Mouse (Mus musculus): Measurements from ENCODE around the gene Tmsb4x. TPM values are rescaled to one million over a fixed set of nuclear protein-coding genes. Genes with fewer than 3 reads are reported as not detected.

The Tmsb4x gene
- polyA plus RNA-seq, 1 experiment from 2014 or later = 1,856 TPM

- Histone ChIP-seq H3K9ac (ENCODE audit: low read depth, low read length) (no peak overlapping the region), H3K27me3 (replicated peaks; ENCODE audit: control insufficient read depth, insufficient read depth, low read length) (no peaks in the 10 kb centered on the region), H3K4me3 (ENCODE audit: low read depth, low read length) (no peak overlapping the region), H3K36me3 (ENCODE audit: control insufficient read depth, insufficient read depth, low read length) (no peaks in the 10 kb centered on the region), H3K4me1 (replicated peaks; ENCODE audit: control insufficient read depth, insufficient read depth, low read length) (no peaks in the 10 kb centered on the region), H3K9me3 (ENCODE audit: control insufficient read depth, low read length) (no peaks in the 10 kb centered on the region), H3K4me2 (no peak overlapping the region), H3K27ac (ENCODE audit: low read depth, low read length) (no peak overlapping the region)
- ATAC-seq (replicated peaks; ENCODE audit: low FRiP score) = no peak
- WGBS = 58% methylated on average over 7 of the region's 7 CpGs
- DNase-seq (ENCODE audit: low spot score) = no peak
These were observed 18.0 kb upstream of the Tmsb4x start for GRCm38 (mm10) chrX:167227138-167227537.

DNA sequence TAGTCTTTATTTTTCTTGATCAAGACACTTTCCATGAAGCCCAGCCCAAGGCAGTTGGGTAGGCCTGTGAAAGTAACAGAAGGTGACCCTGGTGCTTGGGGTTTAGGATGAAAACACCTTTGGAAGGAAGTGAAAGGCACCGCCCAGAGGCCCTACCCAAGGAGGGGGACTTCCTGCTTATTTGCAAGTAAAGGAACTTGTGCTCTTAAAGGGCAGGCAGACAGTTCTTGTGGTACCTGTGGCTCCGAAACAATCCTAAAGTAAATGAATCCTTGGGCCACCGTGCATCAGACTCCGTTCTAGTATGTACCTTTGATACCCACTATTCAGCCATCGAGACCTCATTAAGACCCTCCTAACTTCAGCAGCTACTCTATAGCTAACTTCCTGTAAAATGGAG lies 17.5 kb upstream of the Tmsb4x start:
- no peaks in the 10 kb centered on the region for H3K27me3 ChIP-seq (replicated peaks; ENCODE audit: control insufficient read depth, insufficient read depth, low read length)
- DNase-seq (ENCODE audit: low spot score) = no peak
- no peaks in the 10 kb centered on the region for H3K4me1 ChIP-seq (replicated peaks; ENCODE audit: control insufficient read depth, insufficient read depth, low read length)
- no peak overlapping the region for H3K4me2 ChIP-seq
- no peak for ATAC-seq (replicated peaks; ENCODE audit: low FRiP score)
- WGBS = 84% methylated on average over 5 of the region's 5 CpGs
- H3K27ac ChIP-seq (ENCODE audit: low read depth, low read length) = no peak overlapping the region
- H3K36me3 ChIP-seq (ENCODE audit: control insufficient read depth, insufficient read depth, low read length) = no peaks in the 10 kb centered on the region
- no peaks in the 10 kb centered on the region for H3K9me3 ChIP-seq (ENCODE audit: control insufficient read depth, low read length)
- no peak overlapping the region for H3K9ac ChIP-seq (ENCODE audit: low read depth, low read length)
- no peak overlapping the region for H3K4me3 ChIP-seq (ENCODE audit: low read depth, low read length)

DNA sequence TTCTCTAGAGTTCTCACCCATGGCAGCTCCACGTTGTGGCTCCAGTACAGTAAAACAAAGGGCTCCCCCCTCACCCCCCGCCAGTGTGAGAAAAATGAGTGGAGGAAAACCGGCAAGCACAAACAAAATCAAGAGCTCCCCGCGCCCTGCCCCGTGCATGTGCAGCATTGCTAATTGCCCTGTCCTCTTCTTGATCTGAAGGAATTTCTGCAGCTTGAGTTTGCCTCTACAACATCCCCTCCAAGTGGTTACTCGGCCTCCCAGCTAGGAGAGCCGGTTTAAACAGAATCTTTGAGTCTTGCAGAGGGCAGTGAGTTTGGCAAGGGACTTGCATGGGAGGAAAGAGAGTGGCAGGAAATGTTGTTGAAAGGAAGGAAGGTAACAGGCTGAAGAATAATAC lies 3.6 kb upstream of the Tmsb4x start:
- ATAC-seq (replicated peaks; ENCODE audit: low FRiP score) = no peak
- Histone ChIP-seq H3K4me2 (no peak overlapping the region), H3K4me1 (replicated peaks; ENCODE audit: control insufficient read depth, insufficient read depth, low read length) (0 out of 2 replicates have a peak, but pooled peaks cover 2% of the 10 kb centered on the region)

GRCm38 (mm10) chrX:167211871-167212555 lies 2.9 kb upstream of the Tmsb4x start:
- Histone ChIP-seq H3K36me3 (ENCODE audit: control insufficient read depth, insufficient read depth, low read length) (no peaks in the 10 kb centered on the region), H3K4me2 (no peak overlapping the region), H3K4me3 (ENCODE audit: low read depth, low read length) (no peak overlapping the region), H3K9ac (ENCODE audit: low read depth, low read length) (no peak overlapping the region), H3K27ac (ENCODE audit: low read depth, low read length) (no peak overlapping the region), H3K9me3 (ENCODE audit: control insufficient read depth, low read length) (no peaks in the 10 kb centered on the region), H3K27me3 (replicated peaks; ENCODE audit: control insufficient read depth, insufficient read depth, low read length) (peaks cover 12% of the 10 kb centered on the region), H3K4me1 (replicated peaks; ENCODE audit: control insufficient read depth, insufficient read depth, low read length) (peaks cover 2% of the 10 kb centered on the region; the same call in 1 of the 2 replicates)
- ATAC-seq (replicated peaks; ENCODE audit: low FRiP score) (no peak), DNase-seq (ENCODE audit: low spot score) (no peak)
- 63% methylated on average over 9 of the region's 9 CpGs for WGBS

More for the DNA sequence above, 3.6 kb upstream of the Tmsb4x start:
- H3K9ac ChIP-seq (ENCODE audit: low read depth, low read length) = no peak overlapping the region
- no peaks in the 10 kb centered on the region for H3K9me3 ChIP-seq (ENCODE audit: control insufficient read depth, low read length)
- H3K27me3 ChIP-seq (replicated peaks; ENCODE audit: control insufficient read depth, insufficient read depth, low read length) = peaks cover 12% of the 10 kb centered on the region
- H3K27ac ChIP-seq (ENCODE audit: low read depth, low read length) = no peak overlapping the region
- no peak for DNase-seq (ENCODE audit: low spot score)
- 25% methylated on average over 8 of the region's 8 CpGs for WGBS
- H3K4me3 ChIP-seq (ENCODE audit: low read depth, low read length) = no peak overlapping the region
- H3K36me3 ChIP-seq (ENCODE audit: control insufficient read depth, insufficient read depth, low read length) = no peaks in the 10 kb centered on the region

DNA sequence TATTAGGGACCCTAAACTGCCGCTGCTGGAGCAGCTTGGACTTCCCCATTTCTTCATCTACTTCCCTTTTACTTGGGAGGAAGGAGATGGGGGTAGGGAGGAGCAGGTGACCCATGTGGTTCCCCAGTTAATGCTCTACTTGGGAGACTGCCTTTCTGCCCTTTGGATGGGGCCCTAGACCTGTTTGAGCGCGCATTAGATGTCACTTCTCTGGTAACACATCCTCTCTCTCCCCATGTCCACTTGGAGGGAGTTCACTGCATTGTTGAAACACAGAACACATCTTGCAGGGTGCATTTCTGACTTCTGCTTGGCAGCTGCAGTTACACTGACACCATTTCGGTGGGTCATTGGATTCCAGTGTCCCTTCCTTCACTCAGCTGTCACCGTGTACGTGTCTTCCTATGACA lies 1.2 kb upstream of the Tmsb4x start:
- Histone ChIP-seq H3K9ac (ENCODE audit: low read depth, low read length) (no peak overlapping the region), H3K4me2 (peak overlapping the region; percentile 68), H3K27ac (ENCODE audit: low read depth, low read length) (peak overlapping the region; percentile 19; the same call in 1 of the 2 replicates), H3K4me1 (replicated peaks; ENCODE audit: control insufficient read depth, insufficient read depth, low read length) (peaks cover 2% of the 10 kb centered on the region; the same call in 1 of the 2 replicates), H3K36me3 (ENCODE audit: control insufficient read depth, insufficient read depth, low read length) (no peaks in the 10 kb centered on the region), H3K9me3 (ENCODE audit: control insufficient read depth, low read length) (no peaks in the 10 kb centered on the region), H3K27me3 (replicated peaks; ENCODE audit: control insufficient read depth, insufficient read depth, low read length) (peaks cover 15% of the 10 kb centered on the region), H3K4me3 (ENCODE audit: low read depth, low read length) (no peak overlapping the region)
- DNase-seq (ENCODE audit: low spot score) (no peak), ATAC-seq (replicated peaks; ENCODE audit: low FRiP score) (no peak; the same call in 1 of the 2 replicates)
- 36% methylated on average over 6 of the region's 6 CpGs for WGBS

GRCm38 (mm10) chrX:167209828-167210227 lies 713 bp upstream of the Tmsb4x start:
- Histone ChIP-seq H3K36me3 (ENCODE audit: control insufficient read depth, insufficient read depth, low read length) (no peaks in the 10 kb centered on the region), H3K4me2 (peak overlapping the region; percentile 68), H3K27me3 (replicated peaks; ENCODE audit: control insufficient read depth, insufficient read depth, low read length) (peaks cover 15% of the 10 kb centered on the region), H3K9me3 (ENCODE audit: control insufficient read depth, low read length) (no peaks in the 10 kb centered on the region), H3K4me3 (ENCODE audit: low read depth, low read length) (peak overlapping the region; percentile 59; the same call in 1 of the 2 replicates), H3K9ac (ENCODE audit: low read depth, low read length) (no peak overlapping the region), H3K27ac (ENCODE audit: low read depth, low read length) (peak overlapping the region; percentile 19; the same call in 1 of the 2 replicates), H3K4me1 (replicated peaks; ENCODE audit: control insufficient read depth, insufficient read depth, low read length) (peaks cover 2% of the 10 kb centered on the region; the same call in 1 of the 2 replicates)
- DNase-seq (ENCODE audit: low spot score) (no peak), ATAC-seq (replicated peaks; ENCODE audit: low FRiP score) (no peak)
- WGBS = 53% methylated on average over 8 of the region's 8 CpGs

DNA sequence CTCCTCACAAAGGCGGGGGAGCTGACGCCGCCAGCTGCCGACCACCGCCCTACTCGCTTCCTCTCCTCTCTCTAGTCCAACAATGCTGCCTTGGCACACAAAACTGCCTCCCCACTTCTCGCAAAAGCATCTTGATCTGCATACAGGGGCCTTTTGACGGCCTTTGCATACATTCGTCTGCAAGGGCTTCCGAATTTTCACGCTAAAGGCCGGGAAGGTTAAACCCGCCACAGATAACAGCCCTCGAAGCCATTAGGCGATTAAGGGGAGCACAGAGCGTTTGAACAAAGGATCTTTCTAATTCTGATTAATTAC lies 652 bp downstream of the Tmsb4x start:
- Histone ChIP-seq H3K9me3 (ENCODE audit: control insufficient read depth, low read length) (no peaks in the 10 kb centered on the region), H3K27me3 (replicated peaks; ENCODE audit: control insufficient read depth, insufficient read depth, low read length) (peaks cover 15% of the 10 kb centered on the region), H3K4me2 (peak overlapping the region; percentile 68), H3K36me3 (ENCODE audit: control insufficient read depth, insufficient read depth, low read length) (no peaks in the 10 kb centered on the region), H3K27ac (ENCODE audit: low read depth, low read length) (peak overlapping the region; percentile 68), H3K9ac (ENCODE audit: low read depth, low read length) (peak overlapping the region; percentile 69), H3K4me3 (ENCODE audit: low read depth, low read length) (peak overlapping the region; percentile 59), H3K4me1 (replicated peaks; ENCODE audit: control insufficient read depth, insufficient read depth, low read length) (peaks cover 2% of the 10 kb centered on the region; the same call in 1 of the 2 replicates)
- no peak for DNase-seq (ENCODE audit: low spot score)
- ATAC-seq (replicated peaks; ENCODE audit: low FRiP score) = no peak
- 12% methylated on average over 16 of the region's 16 CpGs for WGBS

DNA sequence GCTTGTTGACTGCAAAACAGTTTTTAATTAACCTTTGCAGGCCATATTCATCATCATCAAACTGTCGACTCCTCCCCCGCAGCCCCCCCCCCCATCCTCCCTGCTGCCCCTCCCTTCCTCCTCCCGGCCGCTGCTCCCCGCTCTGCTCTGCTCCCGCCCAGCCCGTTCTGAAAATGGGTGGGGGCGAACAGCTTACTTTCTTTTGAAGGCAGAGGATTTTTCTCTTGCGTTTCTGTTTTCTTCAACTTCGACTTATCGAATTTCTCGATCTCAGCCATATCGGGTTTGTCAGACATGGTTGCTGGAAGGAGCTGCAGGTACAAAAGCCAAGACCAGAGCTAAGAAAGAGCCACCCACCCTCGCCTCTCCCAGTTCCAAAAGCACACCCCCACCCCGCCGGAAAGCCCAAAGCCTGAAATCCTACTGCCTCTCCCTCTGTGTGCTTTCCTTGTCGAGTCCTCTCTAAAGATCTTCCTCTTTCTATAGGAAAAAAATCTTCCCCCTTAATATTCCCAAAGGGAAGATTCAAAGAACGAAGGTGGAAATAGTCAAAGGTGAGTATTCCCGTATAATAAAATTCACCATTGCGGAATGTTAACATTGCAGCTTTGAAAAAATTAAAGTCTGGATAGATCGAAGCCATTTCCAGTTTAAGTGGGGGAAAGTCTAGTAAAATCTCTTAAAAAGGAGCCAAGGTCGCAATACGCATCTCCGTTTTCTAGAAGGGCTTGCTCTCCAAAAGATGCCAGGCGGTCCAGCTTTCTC lies 1.2 kb downstream of the Tmsb4x start:
- Histone ChIP-seq H3K4me1 (replicated peaks; ENCODE audit: control insufficient read depth, insufficient read depth, low read length) (peaks cover 2% of the 10 kb centered on the region; the same call in 1 of the 2 replicates), H3K4me2 (peak overlapping the region; percentile 68), H3K27me3 (replicated peaks; ENCODE audit: control insufficient read depth, insufficient read depth, low read length) (peaks cover 15% of the 10 kb centered on the region), H3K27ac (ENCODE audit: low read depth, low read length) (peak overlapping the region; percentile 68), H3K9me3 (ENCODE audit: control insufficient read depth, low read length) (no peaks in the 10 kb centered on the region), H3K4me3 (ENCODE audit: low read depth, low read length) (peak overlapping the region; percentile 59), H3K9ac (ENCODE audit: low read depth, low read length) (peak overlapping the region; percentile 69), H3K36me3 (ENCODE audit: control insufficient read depth, insufficient read depth, low read length) (no peaks in the 10 kb centered on the region)
- no peak for DNase-seq (ENCODE audit: low spot score)
- 14% methylated on average over 25 of the region's 25 CpGs for WGBS
- no peak for ATAC-seq (replicated peaks; ENCODE audit: low FRiP score)
